Mouse (Mus musculus) retina, postnatal 7 days (tissue): ENCODE results near the gene Dph7.
"Not testable (repeated sequence)": the region's sequence is repeated elsewhere in the genome, so short reads cannot be mapped to it uniquely, and the experiment has no call there.

Experiments used
- DNase-seq: peaks from one replicate; pipeline ENCODE4 v3.0.0-alpha.2; 2012; ENCODE audit warnings: low read depth, low spot score

Gene Dph7

DNA sequence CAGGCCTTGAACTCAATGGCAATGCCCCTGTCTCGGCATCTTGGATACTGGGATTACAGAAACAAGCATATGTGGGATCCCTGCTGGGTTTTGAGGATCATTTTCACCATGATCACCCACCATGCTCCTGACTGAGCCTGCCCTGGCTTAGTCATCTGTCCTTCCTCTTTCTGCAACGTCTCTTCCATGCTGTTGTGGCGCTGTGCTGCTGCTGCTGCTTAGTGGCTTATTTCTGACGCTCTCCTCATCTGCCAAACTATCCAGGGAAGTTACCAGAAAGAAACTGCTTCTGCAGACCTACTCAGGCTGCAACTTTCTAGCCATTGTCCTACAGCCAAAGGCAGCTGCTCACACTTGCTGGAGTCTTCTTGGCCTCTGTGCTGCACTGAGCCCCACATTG is 8.2 kb downstream of the Dph7 start:
- DNase-seq: no peak

DNA sequence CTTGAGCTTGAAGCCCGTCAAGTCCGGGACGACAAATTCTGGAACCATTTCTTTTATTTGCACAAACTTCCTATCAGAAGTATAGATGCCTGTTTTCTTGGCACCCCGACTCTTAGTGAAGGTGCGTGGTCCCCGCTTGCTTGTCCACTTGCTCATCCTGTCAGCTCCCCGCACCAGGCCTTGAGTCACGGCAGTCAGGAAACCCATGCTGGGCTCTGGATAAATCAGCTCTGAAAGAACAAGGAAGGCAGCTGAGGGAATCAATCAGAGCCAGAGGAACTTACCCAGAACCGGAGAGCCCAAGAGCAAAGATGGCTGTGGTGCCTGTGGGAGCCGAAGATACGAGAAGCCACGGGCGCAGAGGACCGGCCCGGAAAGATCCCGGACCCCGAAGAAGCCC is 12.3 kb downstream of the Dph7 start:
- DNase-seq: not testable (repeated sequence)

DNA sequence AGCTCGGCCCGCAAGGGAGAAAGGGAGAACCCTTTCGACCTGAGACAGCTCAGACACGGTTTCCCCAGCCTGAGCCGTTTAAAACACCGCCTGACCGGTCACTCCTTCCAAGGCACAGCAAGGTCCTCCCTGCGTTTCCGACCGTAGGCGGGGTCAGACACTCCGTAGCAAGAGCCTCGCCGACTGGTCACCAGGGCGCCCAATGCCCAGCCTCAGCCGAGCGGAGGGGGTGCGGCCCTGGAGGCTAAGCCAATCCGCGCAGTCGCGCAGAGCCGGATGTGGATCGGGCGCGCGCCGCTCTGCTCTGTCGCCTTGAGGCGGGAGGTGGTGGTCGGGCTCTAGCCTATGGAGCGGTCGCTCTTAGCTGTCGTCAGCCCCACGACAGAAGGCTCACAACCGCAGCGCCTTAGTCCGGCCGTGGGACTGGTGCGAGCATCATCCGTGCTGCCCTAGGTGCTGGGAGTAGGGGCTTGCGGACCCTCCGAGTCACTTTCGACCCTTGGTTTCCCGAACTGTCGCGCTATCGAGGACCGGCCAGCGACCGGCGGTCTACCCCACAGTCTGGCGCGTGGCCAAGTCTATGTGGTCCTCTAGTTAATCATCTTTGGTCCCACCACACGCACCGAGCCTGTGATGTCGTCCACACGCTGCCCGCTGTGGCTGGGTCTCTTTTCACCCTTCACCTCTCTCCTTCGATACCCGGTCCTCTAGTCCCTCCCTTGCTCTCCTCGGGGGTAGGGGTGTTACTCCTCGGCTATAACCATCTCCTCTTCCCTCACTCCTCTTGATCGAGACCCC is 12.9 kb downstream of the Dph7 start, which contains the start of gene Mrpl41:
TSS of gene Mrpl41 (minus strand) at position 193 of the 798 bp plus-strand sequence.
- peak; percentile 94 for DNase-seq

DNA sequence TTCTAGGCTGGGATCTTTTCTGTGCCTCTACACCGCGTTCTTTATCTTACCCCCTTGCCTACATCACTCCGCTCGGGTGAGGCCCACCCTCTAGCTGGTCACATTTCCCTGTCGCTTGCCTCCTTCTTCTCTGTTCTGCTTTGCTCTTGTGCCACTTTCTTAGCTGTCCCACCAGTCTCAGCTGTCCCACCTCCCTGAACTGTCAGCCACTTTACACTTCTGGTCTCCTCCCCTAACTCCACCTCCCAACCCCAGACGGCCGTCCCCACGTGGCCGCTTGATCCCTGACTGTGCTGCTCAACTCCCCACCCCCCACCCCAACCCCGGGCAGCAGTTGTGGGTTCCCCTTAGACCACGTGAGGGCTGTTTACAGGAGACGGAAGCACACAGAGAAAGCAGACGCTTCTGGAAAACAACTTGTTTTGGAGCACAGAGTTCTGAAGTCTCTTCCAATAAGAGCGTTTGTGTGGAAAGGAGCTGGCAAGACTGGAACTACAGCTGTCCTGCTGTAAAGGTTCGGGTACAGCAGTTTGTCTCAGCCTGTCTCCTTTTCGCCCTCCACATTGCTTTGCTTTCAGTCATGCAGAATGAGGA is 13.6 kb downstream of the Dph7 start, which contains the start of gene Pnpla7:
TSS of gene Pnpla7 (plus strand) at position 330 of the 594 bp plus-strand sequence.
- peak; percentile 37 for DNase-seq

DNA sequence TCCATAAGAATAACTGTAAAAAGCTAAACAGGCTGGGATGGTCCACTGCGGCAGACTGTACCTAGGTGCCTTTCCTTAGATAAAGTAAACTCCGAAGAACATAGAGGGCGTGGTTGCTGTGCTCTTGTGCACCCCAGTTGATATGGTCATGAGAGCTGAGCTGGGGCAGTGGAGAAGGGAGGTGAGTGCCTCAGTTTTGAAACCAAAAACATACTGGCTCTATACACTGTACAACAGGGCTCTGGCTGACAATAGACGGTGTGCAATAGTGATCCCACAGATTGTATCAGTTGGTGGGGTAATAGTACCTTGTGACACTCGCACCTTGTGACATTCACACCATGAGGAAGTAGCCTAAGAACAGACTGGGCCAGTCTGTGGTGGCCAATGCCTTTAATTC is 14.8 kb downstream of the Dph7 start:
- no peak for DNase-seq

DNA sequence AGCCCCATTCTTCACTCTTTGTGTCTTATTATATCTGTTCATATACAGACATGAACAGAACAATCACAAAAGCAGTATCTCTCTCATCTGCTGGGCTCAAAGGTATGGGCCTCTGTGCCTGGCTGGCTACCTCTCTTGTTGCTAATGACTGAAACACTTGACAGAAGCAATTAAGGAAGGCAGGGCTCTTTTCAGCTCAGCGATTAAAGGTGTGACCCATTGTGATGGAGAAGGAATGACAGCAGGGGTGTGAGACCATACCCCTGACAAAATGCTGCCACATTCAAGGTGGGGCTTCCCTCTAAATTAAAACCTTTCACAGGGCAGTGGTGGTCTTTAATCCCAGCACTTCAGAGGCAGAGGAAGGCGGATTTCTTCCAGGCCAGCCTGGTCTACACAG is 25.6 kb downstream of the Dph7 start:
- DNase-seq: no peak

DNA sequence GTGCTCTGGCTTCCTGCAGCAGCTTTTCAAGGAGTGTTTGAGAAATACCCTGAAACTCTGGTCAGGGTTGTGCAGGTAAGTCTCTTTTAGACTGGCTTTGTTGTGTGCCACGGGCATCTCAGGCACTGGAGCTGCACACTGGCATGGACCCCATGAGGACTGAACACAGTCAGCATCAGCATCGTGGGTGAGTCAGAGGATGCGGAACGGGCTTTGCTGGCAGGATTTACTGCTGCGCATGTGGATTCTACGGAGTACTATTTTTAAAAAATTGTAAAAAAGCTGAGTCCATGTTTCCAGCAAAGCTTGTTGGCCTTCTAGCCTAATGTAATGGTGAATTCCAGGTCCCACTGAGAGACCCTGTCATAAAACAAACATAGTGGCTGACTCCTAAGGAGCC is 33.1 kb downstream of the Dph7 start:
- DNase-seq: no peak

DNA sequence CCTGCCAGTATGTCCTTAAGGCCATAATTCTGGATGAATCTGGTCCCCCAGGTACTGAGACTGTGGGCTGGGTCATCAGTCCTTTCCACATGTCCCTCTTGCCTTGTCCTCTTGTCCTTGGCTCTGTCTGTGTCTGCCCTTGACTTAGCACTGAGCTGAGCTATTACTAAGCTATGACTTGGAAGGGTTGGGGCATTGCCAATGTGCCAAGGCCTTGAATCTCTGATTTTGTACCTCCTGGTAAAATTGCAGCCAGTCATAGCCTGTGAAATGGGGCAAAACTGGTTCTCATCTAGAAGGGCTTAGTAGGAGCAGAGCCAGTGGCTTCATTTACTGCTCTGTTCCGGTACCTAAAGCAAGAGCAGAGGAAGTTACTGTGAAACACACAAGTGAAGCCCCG is 34.3 kb downstream of the Dph7 start:
- no peak for DNase-seq

DNA sequence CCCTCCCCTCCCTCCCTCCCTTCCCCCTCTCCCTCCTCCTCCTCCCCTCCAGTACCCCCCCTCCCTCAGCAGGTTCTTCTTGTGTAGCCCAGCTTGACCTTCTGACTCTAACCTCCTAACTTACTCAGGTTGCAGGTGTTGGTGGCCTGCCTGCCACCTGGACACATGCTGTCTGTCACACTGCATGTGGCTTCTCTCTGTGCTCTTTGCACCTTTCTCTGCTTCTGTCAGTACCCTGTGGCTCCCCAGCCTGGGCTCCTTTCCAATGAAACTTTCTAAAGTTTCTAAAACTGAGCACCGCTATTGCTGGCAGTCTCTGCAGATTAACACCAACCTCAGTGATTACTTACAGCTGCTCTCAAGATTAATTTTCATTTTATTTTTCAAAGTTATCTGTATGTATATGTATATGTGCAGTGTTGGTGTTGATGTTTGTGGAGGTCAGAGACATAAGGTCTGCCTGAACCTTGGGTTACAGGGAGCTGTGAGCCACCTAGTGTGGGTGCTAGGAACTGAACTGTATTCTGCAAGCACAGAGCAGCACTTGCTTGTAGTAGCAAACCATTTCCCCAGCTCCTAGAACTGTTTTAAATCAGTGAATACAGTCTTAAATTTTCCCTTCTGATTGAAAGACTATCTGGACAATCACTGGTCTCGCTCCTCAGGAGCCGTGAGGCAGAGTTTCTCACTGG is 38.5 kb downstream of the Dph7 start:
- DNase-seq: peak; percentile 17

DNA sequence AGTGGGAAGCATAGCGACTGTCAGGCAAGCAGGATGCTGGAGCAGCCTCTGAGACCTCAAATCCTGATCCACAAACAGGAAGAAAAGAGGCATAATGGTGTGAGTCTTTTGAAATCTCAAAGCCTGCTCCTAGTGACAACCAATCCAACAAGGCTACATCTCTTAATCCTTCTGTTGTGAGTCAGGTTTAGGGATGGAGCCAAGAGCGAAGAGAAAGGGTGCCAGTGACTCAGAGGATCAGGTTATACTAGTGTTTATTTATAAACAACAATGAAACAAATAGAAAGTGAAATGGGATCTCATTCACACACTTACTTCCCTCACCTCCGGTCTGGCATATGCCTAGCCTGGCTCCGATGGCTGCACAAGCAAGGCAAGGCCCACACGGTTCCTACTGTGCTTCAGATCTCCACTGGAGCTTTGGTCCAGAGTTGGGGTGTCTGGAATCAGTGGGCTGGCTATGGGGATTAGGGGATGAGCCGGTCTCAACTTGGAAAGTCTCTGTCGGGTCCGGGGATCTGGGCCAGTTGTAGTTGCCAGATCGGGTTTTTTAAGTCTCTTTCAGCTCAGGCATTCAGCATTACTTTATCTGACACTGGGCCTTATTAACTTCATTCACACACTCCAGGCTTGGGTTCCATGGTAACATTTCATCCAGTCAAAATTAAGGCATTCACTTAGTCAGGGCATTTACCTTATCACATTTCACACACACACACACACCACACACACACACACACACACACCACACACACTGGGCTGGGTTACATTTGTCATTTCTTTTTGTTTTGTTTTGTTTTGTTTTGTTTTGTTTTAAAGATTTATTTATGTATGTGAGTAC is 42.0 kb downstream of the Dph7 start:
- no peak for DNase-seq

DNA sequence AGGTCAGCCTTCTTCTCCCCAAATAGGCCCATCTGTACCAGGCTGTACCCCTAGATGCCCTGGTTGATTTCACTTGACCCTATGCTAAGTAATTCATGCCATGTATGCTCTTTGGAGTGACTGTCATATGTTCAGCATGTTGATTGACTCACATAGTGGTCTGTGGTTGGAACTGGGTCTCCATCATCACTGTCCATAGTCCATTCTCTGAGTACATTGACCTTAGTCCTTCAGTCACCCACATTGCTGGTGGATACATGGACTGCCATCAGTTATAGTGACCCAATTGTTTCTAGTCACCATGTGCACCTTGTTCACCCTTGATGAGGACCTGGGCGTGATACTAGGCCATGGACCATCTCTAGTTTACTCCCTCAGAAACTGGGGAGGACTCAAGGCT is 44.6 kb downstream of the Dph7 start:
- DNase-seq: no peak

DNA sequence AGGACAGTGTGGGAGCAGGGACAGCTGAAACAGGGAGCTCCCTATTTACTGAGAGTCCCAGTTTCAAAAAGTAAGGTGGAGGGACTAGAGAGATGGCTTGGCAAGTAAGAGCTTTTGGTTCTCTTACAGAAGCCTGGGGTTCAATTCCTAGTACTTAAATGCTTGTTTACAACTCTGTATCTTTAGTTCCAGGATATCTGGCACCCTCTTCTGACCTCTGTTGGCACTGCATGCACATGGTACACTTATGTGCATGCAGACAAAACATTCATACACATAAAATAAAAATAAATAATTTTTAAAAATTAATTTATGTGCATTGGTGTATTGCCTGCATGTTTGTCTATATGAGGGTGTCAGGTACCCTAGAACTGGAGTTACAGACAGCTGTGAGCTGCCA is 46.0 kb downstream of the Dph7 start:
- DNase-seq: no peak
